Mouse (Mus musculus): ENCODE data around the gene Pcbp3.

Pcbp3 gene

DNA sequence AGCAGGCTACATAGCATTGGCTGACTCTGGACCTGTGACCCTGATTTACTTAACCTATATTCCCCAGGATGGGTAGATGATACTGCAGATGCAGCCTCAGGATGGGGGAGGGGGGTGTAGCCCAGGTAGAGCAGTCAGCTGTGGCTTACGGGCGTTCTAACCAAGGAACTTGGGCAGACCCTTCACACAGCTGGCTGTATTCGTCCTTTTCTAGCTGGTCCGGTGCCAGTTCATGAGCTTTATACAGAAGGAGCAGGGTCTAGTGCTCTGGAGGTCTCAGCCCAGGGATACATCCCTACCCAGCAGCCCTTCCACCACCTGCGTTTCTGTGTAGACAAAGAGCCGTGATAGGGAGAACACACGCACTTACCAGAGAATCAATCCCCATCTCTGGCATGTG, 234.4 kb downstream of the Pcbp3 start:
- no peak for DNase-seq

DNA sequence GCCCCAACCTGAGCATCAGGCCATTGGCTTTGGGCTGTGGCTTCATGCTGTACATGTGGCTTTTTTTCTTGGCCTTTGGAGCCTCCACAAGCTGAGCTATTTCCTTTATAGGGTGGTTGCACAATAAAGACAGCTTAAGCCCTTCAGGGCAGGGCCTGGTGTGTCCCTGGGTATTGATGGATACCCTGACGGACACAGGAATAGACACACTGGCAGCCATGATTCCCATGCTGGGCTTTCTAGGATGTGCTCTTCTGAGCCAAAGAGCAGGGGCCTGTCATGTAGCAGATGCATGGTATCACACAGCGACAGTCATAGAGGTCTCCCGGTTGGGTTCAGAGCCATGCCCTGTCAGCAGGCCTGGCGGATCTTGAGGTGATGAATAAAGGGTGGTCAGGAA, 234.8 kb downstream of the Pcbp3 start:
- DNase-seq: no peak

DNA sequence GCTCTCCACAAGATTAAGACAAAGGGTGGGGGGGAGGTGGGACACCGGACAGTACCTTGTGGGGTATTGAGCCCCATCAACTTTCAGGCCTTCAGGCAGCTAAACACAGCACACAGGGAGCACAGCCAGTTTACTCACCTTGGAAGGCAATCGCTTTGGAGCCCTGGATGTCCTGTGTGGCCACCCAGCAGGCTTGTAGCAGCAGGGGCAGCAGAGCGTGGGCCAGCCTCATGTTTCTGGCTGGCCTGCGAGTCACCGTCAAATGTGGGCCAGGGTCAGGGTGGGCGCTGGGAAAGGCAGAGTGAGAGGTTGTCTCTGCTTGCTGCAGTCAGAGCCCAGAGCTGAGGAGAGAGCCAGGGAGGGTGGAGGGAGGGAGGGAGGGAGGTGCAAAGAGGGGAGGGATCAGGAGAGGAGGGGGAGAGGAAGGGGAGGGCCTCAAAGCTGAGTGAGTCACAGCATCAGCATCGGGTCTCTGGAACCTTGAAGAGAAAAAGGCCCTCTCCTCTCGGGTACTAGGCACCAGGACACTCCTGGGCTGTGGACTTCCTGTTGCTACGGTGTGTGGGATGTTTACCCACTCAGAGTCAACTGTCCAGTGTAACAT, 235.9 kb downstream of the Pcbp3 start, which contains the start of gene Col6a1:
TSS of gene Col6a1 (minus strand) at position 487 of the 604 bp plus-strand sequence.
- no peak for DNase-seq

DNA sequence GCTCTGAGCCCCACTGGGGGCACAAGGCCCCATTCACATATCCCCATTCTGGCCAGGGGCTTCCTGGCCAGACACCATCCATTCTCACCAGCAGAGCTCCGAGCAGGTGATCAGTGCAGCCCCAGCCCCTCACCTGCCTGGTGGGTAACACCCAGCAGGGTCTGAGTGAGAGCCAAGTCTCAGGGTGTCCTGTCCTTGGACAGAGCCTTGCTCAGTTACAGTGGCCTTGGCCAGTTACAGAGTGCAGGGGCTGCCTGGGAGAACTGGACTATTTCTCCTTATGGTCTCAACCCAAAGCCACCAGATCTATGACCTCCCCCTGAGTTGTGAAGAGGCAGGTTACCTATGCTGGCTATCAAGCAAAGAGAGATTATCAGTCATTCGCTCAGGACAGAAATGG, 236.6 kb downstream of the Pcbp3 start:
- no peak for DNase-seq

DNA sequence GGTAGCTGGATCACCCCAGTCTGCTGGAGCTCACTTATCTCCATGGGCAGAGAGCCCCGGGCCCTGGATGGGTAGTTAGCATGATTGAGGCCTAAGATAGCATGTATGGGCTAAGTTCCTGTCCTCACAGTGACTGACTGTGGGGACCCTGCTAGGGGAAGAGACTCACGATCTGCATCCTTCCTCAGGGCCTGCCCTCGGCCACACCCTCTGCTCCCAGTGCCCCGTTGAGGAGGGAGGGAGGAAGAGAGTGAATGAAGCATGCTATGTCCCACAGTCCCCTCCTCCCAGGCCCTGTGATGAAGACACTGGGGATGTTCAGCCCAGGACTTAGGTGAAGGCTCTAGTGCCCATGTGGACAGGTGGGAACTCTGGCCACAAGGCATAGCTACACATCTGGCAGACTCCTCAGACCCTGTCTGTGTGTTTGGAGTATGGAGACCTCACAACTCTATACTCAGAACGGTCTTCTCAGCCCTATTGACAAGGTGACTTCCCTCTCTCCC, 237.4 kb downstream of the Pcbp3 start:
- no peak for DNase-seq

DNA sequence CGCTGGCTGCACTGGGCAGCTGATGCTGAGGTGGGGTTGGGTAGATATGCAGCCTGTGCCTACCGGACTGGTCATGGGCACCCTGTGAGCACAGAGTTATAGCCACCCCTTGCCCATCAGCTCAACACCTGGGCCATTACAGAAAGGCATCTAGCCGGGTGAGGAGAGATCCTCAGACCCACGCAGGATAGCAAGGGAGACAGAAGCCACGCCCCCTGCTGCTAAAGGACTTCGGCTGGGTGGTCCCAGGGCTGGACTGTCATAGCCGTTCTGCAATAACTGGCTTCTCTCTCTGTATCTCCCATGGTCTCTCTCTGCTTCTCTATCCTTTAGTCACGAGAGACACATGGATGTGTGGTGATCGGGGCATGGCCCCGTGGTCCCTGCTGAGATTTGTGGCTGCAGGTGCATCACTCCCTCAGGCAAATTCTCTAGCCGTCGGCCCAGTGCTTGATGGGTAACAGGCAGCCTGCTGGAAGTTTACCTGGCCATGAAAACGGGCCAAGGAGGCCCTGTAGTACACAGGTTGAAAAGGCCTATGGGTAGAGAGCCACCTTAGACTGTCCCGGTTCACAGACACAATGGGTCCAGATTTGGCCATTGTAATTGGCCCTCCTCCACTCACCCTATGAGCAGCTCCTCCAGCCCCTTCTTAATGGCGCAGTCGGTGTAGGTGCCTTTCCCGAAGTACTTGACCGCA, 238.8 kb downstream of the Pcbp3 start:
- no peak for DNase-seq

DNA sequence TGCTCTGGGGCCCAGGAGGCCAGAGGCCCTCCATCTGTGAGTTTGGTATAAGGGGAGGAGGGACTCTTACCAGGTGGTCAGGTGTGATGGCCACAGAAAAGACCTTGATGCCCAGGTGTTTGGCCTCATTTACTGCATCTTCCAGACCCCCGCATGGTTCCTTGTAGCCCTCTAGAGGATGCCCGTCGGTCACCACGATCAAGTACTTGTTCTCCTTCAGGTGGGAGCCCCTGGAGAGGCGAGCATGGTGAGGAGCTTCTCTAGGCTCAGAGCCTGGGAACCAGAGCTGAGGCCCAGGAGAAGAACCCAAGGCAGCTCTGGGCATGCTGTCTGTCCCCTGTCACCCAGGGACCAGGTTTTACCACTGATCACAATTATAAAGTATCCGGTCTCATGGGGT, 239.9 kb downstream of the Pcbp3 start:
- no peak for DNase-seq

DNA sequence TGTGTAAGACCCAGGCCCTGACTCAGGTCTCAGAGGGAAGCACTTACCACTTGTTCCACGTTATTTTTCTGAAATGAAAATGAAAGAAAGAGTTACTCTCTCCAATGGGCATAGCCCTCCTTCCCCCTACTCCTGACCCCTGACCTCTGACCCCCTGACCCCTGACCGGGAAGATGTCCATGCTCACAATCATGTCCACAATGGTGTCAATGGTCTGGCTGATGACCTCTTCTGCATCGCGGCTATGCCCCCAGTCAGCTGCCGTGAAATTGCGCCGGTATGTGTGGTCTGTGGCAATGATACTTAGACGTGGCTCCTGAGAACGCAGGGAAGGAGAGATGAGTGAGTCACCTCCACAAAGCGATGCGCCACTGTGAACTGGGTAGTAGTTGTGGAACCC, 240.5 kb downstream of the Pcbp3 start:
- no peak for DNase-seq

DNA sequence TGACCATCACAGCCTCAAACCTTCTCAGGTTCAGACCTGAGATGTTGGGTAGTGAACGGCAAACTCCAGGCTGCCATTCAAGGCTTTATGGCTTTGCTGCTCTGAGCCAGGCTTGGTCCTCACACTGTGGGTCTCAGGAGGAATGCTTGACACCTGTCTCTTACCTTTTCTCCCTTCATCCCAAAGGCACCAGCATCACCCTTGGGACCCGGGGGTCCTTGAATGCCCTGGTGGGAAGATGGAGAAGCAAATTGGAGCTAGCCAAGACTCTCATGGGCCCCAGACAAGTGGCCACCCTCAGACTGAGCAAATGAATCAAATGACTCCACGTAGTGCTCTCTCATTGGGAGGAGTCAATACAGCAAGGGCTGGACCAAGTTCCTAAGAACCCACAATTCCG, 244.1 kb downstream of the Pcbp3 start:
- DNase-seq: no peak

DNA sequence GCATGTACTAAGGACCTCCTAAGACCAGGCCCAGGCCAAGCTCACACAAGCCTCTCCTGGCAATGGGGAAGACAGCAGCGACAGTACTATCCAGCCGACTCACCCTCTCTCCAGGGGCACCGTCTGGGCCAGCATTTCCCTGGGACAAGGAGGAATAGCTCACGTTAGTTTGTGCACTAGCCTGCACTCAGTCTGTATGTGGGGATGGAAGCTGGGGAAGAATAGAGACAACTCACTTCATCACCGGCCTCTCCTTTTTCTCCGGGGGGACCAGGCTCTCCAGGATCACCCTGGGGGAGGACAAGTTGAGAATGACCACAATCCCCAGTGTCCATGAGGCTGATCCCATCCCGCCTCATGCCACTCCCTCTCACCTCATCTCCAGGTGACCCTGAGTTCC, 244.7 kb downstream of the Pcbp3 start:
- no peak for DNase-seq

DNA sequence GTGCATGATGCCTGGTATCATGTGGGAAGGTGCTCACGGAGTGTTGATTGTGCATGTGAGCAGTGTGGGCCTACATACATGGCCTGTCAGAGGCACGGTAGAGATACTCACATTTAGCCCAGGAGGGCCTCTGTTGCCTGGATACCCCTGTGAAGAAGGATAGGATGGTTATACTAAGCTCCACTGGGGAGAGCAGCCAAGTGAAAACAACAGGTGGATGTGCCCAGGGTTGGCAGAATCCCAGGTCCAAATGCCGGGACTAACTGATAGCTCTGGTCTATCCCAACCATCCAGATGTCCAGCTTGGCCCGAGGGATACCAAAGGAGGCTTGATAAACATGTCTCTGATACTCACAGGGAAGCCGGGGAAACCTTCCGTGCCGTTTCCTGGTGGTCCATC, 247.4 kb downstream of the Pcbp3 start:
- DNase-seq: no peak

DNA sequence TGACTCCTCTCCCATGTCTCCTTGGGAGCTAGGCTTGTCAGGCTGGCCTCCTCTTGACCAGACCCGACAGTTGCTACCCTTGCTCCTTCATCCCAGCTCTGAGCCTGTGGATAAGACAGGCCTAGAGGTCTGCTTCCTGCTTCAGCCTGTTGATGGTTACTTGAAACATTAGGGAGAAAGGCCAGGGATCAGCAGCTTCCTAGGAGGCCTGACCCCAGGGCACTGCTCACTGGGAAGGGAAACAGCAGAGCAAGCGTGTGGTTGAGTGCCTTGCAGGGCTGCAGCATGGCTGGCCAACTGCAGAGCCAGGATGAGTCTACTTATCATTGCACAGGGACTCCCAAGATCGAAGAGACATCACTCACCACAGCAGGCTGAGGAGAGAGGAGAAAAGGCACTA, 249.2 kb downstream of the Pcbp3 start:
- peak; percentile 30 for DNase-seq

All from kidney, adult 9 months (tissue).